Mouse (Mus musculus) bone marrow macrophage, adult 2 months (primary cell): ENCODE data around the gene Tom1.

Source experiments
- CTCF ChIP-seq: IDR thresholded peaks from 2 replicates; pipeline ENCODE4 v1.5.1; 2012; ENCODE audit warnings: low read depth, mild to moderate bottlenecking, low read length, moderate library complexity
- POLR2A ChIP-seq: IDR thresholded peaks from 2 replicates; pipeline ENCODE4 v1.6.1; 2012; ENCODE audit warnings: mild to moderate bottlenecking, low read depth, low read length, borderline replicate concordance

DNA sequence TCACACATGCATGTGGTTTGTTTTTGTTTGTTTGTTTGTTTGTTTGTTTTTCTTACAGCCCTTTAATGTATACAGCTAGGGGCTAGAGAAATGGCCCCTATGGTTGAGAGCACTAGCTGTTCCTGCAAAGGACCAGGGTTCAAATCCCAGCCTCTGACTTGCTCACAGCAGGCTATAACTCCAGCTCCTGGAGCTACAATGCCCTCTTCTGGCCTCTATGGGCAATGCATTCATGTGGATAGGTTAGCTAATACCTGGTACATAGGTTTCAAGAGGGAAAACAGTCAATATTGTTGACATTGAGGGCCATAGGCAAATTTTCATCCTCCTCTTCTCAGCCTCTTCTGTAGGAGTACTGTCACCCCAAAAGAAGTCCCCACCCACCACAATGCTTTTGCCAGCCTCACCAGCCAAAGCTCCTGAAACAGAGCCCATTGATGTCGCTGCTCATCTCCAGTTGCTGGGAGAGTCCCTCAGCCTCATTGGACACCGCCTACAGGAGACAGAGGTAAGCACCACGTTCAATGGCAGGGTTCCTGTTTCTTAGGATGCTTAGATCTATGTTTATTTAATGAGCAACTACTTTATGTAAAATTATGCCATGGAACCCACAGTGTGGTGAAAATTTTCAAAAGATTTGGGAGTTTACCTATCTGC, 9.7 kb upstream of the Tom1 start:
- TF ChIP-seq CTCF = no peak
- TF ChIP-seq POLR2A = no peak
